In the genomic region with DNA sequence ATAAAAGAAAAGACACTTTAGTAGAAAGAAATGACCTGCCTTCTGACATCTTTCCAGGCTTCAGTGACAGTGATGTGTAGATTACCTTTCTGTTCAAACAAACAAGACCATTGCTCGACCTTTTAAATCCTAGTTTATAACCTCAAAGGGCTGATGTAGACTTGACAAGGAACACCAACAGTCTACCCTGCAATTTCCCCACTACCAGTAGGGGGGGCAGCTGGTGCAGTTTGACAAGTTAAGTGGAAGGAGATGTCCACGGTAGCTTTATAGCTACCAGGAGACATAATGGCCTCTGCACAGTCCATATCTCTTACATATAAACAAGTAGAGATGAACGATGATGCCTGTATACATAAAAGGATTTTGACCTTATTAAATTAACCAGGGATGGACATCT, we compare ENCODE assay signal across 10 mouse cellular contexts.
DNase-seq lines count a peak whose midpoint lies in the region; ATAC-seq and TF ChIP-seq lines count a peak whose summit lies in the region.
"Had no signal": no experiment of that assay in that cellular context is flagged by ENCODE, and none has a peak within 500 bp of the region (broad histone marks: within the 10 kb centered on the region; RNA-seq: fewer than 3 reads in every experiment).

No protein-coding gene starts in this region.

- no peak overlapping the region for H3K9ac ChIP-seq in kidney, embryonic 15.5 days
- H3K9ac ChIP-seq: embryonic facial prominence, embryonic 13.5 days; midbrain, embryonic 12.5 days had no signal

- no peaks in the 10 kb centered on the region for H3K9me3 ChIP-seq in kidney, embryonic 15.5 days (replicated peaks)
- H3K9me3 ChIP-seq: embryonic facial prominence, embryonic 13.5 days; midbrain, embryonic 12.5 days had no signal

- H3K4me2 ChIP-seq in kidney, embryonic 15.5 days = no peak overlapping the region
- H3K4me2 ChIP-seq: embryonic facial prominence, embryonic 13.5 days; midbrain, embryonic 12.5 days had no signal

- CTCF ChIA-PET in Patski (lab: Charles Lee) = interaction anchor here (0.9 to 1.8 kb wide), 2 partner anchors 129 to 682 kb away, joined by 3 to 5 read pairs; no protein-coding TSS in a partner anchor

- TF ChIP-seq CTCF in kidney, adult 2 months (conservative IDR thresholded peaks at IDR 0.05; ENCODE audit: insufficient read depth, insufficient read length, low read depth, low read length) = peak; percentile 53
- TF ChIP-seq CTCF in Patski (IDR thresholded peaks at IDR 0.05) = peak; percentile 51

- TF ChIP-seq POLR2A in kidney, adult 2 months (IDR thresholded peaks at IDR 0.05; ENCODE audit: low read depth, low read length) = no peak

- no peaks in the 10 kb centered on the region for H3K27me3 ChIP-seq in kidney, adult 2 months (replicated peaks; ENCODE audit: control insufficient read depth, insufficient read depth, low read length)
- no peaks in the 10 kb centered on the region for H3K27me3 ChIP-seq in kidney, embryonic 15.5 days
- no peaks in the 10 kb centered on the region for H3K27me3 ChIP-seq in Patski
- H3K27me3 ChIP-seq: embryonic facial prominence, embryonic 13.5 days; midbrain, embryonic 12.5 days had no signal

- H3K4me1 ChIP-seq in kidney, adult 2 months (ENCODE audit: control insufficient read depth, insufficient read depth, low read length) = no peaks in the 10 kb centered on the region
- no peaks in the 10 kb centered on the region for H3K4me1 ChIP-seq in kidney, embryonic 15.5 days
- H3K4me1 ChIP-seq: midbrain, embryonic 12.5 days had no signal

- in situ Hi-C loops in Patski (cut with MboI; ENCODE audit: low pct_unique_long_range_greater_than_20kb) = no loop called here

- 32% methylated on average over 3 of the region's 3 CpGs for WGBS in kidney, adult 2 months
- 33% methylated on average over 3 of the region's 3 CpGs for WGBS in kidney, embryonic 15.5 days

- peak; percentile 57 for DNase-seq in kidney, adult 2 months
- no peak for DNase-seq in Patski (ENCODE audit: low read depth, low spot score)
- peak; percentile 85 to 87 for DNase-seq in cerebellum, postnatal 10 days
- peak; percentile 18 for DNase-seq in gastrocnemius, postnatal 25 days
- DNase-seq in layer of hippocampus, postnatal 10 days (ENCODE audit: low spot score in 2 of 2) = peak; percentile 59 to 69
- peak; percentile 70 for DNase-seq in urinary bladder, postnatal 25 days (ENCODE audit: low spot score)

- POLR2A ChIA-PET in Patski (lab: Charles Lee) = no interaction called here

- no peak for ATAC-seq in kidney, embryonic 15.5 days (replicated peaks; ENCODE audit: low FRiP score)
- no peak for ATAC-seq in Patski
- peak; percentile 86 for ATAC-seq in megakaryocyte, adult 5-6 weeks (ENCODE audit: poor library complexity, severe bottlenecking)

- no peak overlapping the region for H3K4me3 ChIP-seq in kidney, adult 2 months (ENCODE audit: insufficient read depth, low read depth, low read length)
- H3K4me3 ChIP-seq in kidney, embryonic 15.5 days (replicated peaks) = no peak overlapping the region
- H3K4me3 ChIP-seq: embryonic facial prominence, embryonic 13.5 days; midbrain, embryonic 12.5 days had no signal

- H3K27ac ChIP-seq in kidney, adult 2 months (ENCODE audit: insufficient read depth, low read depth, low read length) = no peak overlapping the region
- no peak overlapping the region for H3K27ac ChIP-seq in kidney, embryonic 15.5 days
- H3K27ac ChIP-seq: embryonic facial prominence, embryonic 13.5 days; midbrain, embryonic 12.5 days had no signal

- no peaks in the 10 kb centered on the region for H3K36me3 ChIP-seq in kidney, adult 2 months (ENCODE audit: control insufficient read depth, insufficient read depth, low read length)
- no peaks in the 10 kb centered on the region for H3K36me3 ChIP-seq in kidney, embryonic 15.5 days
- H3K36me3 ChIP-seq: embryonic facial prominence, embryonic 13.5 days; midbrain, embryonic 12.5 days had no signal
